Mouse (Mus musculus) hindbrain, embryonic 10.5 days (tissue): ENCODE results near the gene Plet1. TPM values are rescaled to one million over a fixed set of nuclear protein-coding genes. Genes with fewer than 3 reads are reported as not detected.

Experiments used
- DNase-seq: peaks from one replicate; pipeline ENCODE4 v3.0.0-alpha.2; 2017; ENCODE audit warnings: low spot score
- H3K27ac ChIP-seq: fragments of 300-500 bp; sonication (generic); 2 replicates; pipeline ENCODE4 v1.5.1; 2016; ENCODE audit warnings: mild to moderate bottlenecking, moderate library complexity
- H3K27me3 ChIP-seq: fragments of 300-500 bp; sonication (generic); 2 replicates; pipeline ENCODE4 v1.6.1; 2016; ENCODE audit warnings: mild to moderate bottlenecking; ENCODE audit not compliant: poor library complexity, insufficient read depth, severe bottlenecking
- H3K36me3 ChIP-seq: fragments of 300-500 bp; sonication (generic); 2 replicates; pipeline ENCODE4 v1.6.1; 2016; ENCODE audit warnings: mild to moderate bottlenecking, moderate library complexity
- H3K4me1 ChIP-seq: fragments of 300-500 bp; sonication (generic); replicated peaks from 2 replicates; pipeline ENCODE4 v1.6.1; 2016; ENCODE audit warnings: mild to moderate bottlenecking
- H3K4me3 ChIP-seq: fragments of 300-500 bp; sonication (generic); 2 replicates; pipeline ENCODE4 v1.5.1; 2016; ENCODE audit warnings: mild to moderate bottlenecking, moderate library complexity
- H3K9me3 ChIP-seq: fragments of 300-500 bp; sonication (generic); 2 replicates; pipeline ENCODE4 v1.6.1; 2016; ENCODE audit warnings: mild to moderate bottlenecking, moderate library complexity
- WGBS: fragments of 180-500 bp; shearing (Covaris S2); methylation state at CpG from one replicate; pipeline ENCODE4 v1.1.7; 2016; 5-methylcytosine and 5-hydroxymethylcytosine counted together
- polyA plus RNA-seq: library from polyadenylated mRNA; unstranded; fragments of >200 nt; fragmentation: Nextera tagmentation; extraction: Ambion mirVana; gene quantifications from 2 replicates; pipeline ENCODE4 v1.2.1, GENCODE M21; 2016

Gene Plet1
- polyA plus RNA-seq, 1 experiment from 2014 or later = 1.2 TPM

- Histone ChIP-seq H3K4me1 (peaks cover 26% of the 10 kb centered on the region), H3K27ac (no peak overlapping the region), H3K27me3 (no peaks in the 10 kb centered on the region), H3K4me3 (no peak overlapping the region), H3K36me3 (no peaks in the 10 kb centered on the region), H3K9me3 (no peaks in the 10 kb centered on the region)
- DNase-seq = no peak
- WGBS = 87% methylated on average over 2 of the region's 2 CpGs
These were observed 3.2 kb downstream of the Plet1 start for GRCm38 (mm10) chr9:50497536-50497935.

DNA sequence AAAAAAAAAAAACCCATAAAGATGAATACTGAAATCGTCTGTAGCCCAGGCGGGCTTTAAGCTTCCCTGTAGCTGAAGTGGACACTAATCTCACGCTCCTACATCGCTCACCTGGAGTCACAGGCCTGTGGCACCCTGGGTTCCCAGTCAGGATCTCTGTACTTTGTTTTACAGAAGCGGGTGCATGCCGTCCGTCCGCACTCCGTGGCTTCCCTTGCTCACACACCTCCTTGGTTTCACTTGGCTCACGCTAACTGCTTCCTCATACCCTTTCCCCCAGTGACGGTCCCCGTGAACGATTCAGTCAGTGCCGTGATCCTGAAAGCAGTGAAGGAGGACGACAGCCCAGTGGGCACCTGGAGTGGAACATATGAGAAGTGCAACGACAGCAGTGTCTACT, 4.5 kb downstream of the Plet1 start:
- DNase-seq = no peak
- no peaks in the 10 kb centered on the region for H3K36me3 ChIP-seq
- H3K27ac ChIP-seq = no peak overlapping the region
- no peak overlapping the region for H3K4me3 ChIP-seq
- 88% methylated on average over 16 of the region's 16 CpGs for WGBS
- H3K4me1 ChIP-seq = peaks cover 26% of the 10 kb centered on the region
- no peaks in the 10 kb centered on the region for H3K9me3 ChIP-seq
- no peaks in the 10 kb centered on the region for H3K27me3 ChIP-seq

DNA sequence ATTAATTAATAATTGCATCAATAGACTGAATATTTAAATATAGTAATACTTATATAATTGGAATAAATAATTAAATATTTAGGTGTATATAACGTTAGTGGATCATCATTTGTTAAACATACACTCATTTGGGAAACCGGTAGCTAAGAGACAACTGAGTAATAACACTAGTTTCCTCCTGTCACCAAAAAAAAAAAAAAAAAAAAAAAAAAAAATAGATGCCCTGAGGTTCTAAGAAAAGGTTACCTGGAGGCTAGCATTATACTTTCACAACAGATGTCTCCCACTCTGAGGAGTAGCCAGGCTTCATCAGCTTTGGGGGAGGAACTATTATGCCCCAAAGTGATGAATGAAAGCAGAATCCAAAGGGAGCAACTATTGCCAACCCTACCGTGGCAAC, 5.5 kb downstream of the Plet1 start:
- no peak overlapping the region for H3K27ac ChIP-seq
- WGBS = 86% methylated on average over 3 of the region's 3 CpGs
- DNase-seq = no peak
- H3K9me3 ChIP-seq = no peaks in the 10 kb centered on the region
- H3K36me3 ChIP-seq = no peaks in the 10 kb centered on the region
- no peak overlapping the region for H3K4me3 ChIP-seq
- H3K4me1 ChIP-seq = peaks cover 23% of the 10 kb centered on the region
- no peaks in the 10 kb centered on the region for H3K27me3 ChIP-seq

GRCm38 (mm10) chr9:50500467-50500973, 6.2 kb downstream of the Plet1 start:
- 78% methylated on average over 15 of the region's 15 CpGs for WGBS
- DNase-seq = no peak
- Histone ChIP-seq H3K36me3 (no peaks in the 10 kb centered on the region), H3K27ac (peak overlapping the region; percentile 74; the same call in 1 of the 2 replicates), H3K4me3 (peak overlapping the region; percentile 43), H3K4me1 (peaks cover 22% of the 10 kb centered on the region), H3K9me3 (no peaks in the 10 kb centered on the region), H3K27me3 (no peaks in the 10 kb centered on the region)

GRCm38 (mm10) chr9:50500974-50501501, 6.7 kb downstream of the Plet1 start:
- peak; percentile 53 for DNase-seq
- no peaks in the 10 kb centered on the region for H3K9me3 ChIP-seq
- H3K36me3 ChIP-seq = no peaks in the 10 kb centered on the region
- H3K4me3 ChIP-seq = peak overlapping the region; percentile 43
- H3K27ac ChIP-seq = peak overlapping the region; percentile 74
- 29% methylated on average over 14 of the region's 14 CpGs for WGBS
- no peaks in the 10 kb centered on the region for H3K27me3 ChIP-seq
- H3K4me1 ChIP-seq = peaks cover 22% of the 10 kb centered on the region

DNA sequence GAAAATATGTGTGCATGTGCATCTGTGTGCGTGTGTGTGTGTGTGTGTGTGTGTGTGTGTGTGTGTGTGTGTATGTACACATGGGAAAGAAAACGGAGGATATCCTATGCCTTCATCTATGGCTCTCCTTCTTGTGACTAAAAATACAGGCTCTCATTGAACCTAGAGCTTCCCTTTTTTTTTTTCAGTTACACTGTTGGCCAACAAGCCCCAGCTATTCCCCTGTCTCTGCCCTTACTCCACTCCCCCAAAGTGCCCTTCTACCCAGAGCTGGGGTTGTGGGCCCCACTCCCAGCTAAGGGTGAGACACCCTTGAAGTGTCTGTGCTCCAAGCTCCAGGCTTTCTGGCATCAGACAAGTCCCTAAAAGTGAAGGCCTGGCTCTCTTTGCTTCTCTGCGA, 8.6 kb downstream of the Plet1 start:
- DNase-seq = no peak
- Histone ChIP-seq H3K27me3 (no peaks in the 10 kb centered on the region), H3K4me3 (no peak overlapping the region), H3K4me1 (peaks cover 11% of the 10 kb centered on the region), H3K27ac (no peak overlapping the region), H3K36me3 (no peaks in the 10 kb centered on the region), H3K9me3 (no peaks in the 10 kb centered on the region)
- 80% methylated on average over 3 of the region's 3 CpGs for WGBS

- H3K4me3 ChIP-seq = no peak overlapping the region
- H3K36me3 ChIP-seq = no peaks in the 10 kb centered on the region
- 72% methylated on average over 6 of the region's 6 CpGs for WGBS
- H3K4me1 ChIP-seq = peaks cover 10% of the 10 kb centered on the region
- H3K9me3 ChIP-seq = no peaks in the 10 kb centered on the region
- H3K27ac ChIP-seq = no peak overlapping the region
- no peak for DNase-seq
- H3K27me3 ChIP-seq = no peaks in the 10 kb centered on the region
These were observed 11.1 kb downstream of the Plet1 start for GRCm38 (mm10) chr9:50505405-50505804.

DNA sequence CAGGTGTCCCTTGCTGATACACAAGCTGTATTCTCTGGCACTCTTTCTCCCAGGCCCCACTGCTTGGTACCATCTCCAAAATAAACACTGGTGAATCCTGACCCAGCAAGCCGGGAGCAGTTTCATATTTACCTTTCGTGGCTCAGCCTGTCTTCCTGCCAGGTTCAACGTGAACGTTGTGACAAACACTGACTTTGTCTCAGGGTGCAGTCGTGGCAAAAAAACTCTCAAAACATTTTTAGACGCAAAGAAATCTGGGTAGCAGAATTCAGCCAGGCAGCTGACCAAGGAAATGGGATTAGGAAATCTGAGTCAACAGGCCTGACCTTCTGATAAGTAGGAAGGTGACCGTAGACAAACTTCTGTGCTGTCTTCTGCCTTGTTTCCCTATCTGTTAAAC, 13.2 kb downstream of the Plet1 start:
- H3K27me3 ChIP-seq = no peaks in the 10 kb centered on the region
- DNase-seq = no peak
- peaks cover 6% of the 10 kb centered on the region; the same call in 1 of the 2 replicates for H3K4me1 ChIP-seq
- no peaks in the 10 kb centered on the region for H3K36me3 ChIP-seq
- 84% methylated on average over 7 of the region's 7 CpGs for WGBS
- H3K9me3 ChIP-seq = no peaks in the 10 kb centered on the region
- H3K27ac ChIP-seq = no peak overlapping the region
- H3K4me3 ChIP-seq = no peak overlapping the region

DNA sequence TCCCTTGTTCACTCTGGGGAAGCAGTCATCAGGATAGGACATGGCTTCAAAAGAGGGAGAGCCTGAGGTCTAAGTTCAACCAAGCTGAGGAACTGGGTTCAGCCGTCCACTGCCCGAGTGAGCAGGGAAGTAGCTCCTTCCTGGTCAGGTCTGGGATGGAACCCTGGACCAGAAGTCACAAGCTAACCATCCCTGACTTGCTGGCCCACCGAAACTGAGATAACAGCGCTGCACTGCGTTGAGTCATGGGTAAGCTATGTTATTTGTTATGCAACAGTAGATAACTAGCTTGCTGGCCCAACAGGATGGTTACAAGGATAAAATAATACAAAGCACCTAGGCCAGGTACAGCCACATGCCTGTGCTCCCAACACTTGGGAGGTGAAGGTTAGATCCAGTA, 21.1 kb downstream of the Plet1 start:
- H3K36me3 ChIP-seq = no peaks in the 10 kb centered on the region
- no peaks in the 10 kb centered on the region for H3K9me3 ChIP-seq
- H3K27me3 ChIP-seq = no peaks in the 10 kb centered on the region
- no peak for DNase-seq
- 84% methylated on average over 5 of the region's 5 CpGs for WGBS
- no peak overlapping the region for H3K27ac ChIP-seq
- H3K4me1 ChIP-seq = no peaks in the 10 kb centered on the region
- no peak overlapping the region for H3K4me3 ChIP-seq

DNA sequence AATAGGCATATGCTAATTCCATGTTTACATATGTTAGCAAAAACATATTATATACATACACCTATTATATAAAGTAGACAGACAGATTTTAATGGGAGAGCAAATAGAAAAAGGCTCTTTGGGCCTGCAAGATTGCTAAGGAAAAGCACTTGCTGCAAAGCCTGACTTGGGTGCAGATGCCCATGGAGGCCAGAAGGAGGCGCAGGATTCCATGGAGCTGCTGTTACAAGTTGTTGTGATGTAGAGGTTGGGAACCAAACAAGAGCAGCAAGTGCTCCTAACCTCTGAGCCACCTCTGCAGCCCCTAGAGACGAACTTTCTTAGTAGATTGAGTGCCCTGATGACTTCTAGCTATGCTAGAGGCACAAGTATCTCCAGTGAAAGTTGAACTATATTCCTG, 24.5 kb downstream of the Plet1 start:
- WGBS = 11% methylated on average over 2 of the region's 2 CpGs
- peak; percentile 35 for DNase-seq
- H3K27ac ChIP-seq = no peak overlapping the region
- H3K4me3 ChIP-seq = no peak overlapping the region
- H3K27me3 ChIP-seq = no peaks in the 10 kb centered on the region
- no peaks in the 10 kb centered on the region for H3K4me1 ChIP-seq
- peaks cover 4% of the 10 kb centered on the region; the same call in 1 of the 2 replicates for H3K36me3 ChIP-seq
- H3K9me3 ChIP-seq = no peaks in the 10 kb centered on the region

DNA sequence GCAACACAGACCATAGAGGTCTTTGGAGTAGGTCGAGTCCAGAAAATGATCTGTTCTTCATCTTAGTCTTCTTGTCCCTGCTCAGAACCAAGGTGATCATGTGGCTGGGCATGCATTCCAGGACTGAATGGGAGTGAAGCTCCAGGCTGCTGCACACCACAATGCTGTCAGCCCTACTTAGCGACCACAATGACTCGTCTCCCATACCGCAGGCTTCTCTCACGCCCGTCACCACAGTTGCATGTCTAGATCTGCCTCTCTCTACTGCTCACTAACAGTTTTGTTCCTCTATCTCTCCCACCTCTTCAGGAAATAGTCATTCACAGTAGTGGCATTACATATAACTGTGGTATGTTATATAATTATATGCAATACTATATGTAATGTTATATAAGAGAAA, 26.4 kb downstream of the Plet1 start:
- Histone ChIP-seq H3K4me3 (no peak overlapping the region), H3K27me3 (no peaks in the 10 kb centered on the region), H3K4me1 (no peaks in the 10 kb centered on the region), H3K36me3 (peaks cover 16% of the 10 kb centered on the region), H3K27ac (no peak overlapping the region), H3K9me3 (no peaks in the 10 kb centered on the region)
- no peak for DNase-seq
- 89% methylated on average over 6 of the region's 6 CpGs for WGBS

DNA sequence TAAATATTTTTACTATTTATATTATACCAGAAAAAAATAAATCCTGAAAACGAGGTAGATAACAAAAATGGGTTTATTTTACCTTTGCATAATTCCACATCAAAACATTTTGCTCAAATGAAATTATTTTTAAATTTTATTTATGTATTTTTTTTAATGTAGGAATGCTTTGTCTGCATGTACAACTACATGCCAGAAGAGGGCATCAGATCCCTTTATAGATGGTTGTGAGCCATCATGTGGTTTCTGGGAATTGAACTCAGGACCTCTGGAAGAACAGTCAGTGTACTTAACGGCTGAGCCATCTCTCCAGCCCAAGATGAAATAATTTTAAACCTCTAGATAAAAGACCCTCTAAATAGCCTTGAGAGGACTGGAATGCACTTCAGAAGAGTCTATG, 27.2 kb downstream of the Plet1 start:
- Histone ChIP-seq H3K27ac (no peak overlapping the region), H3K4me3 (no peak overlapping the region), H3K9me3 (no peaks in the 10 kb centered on the region), H3K36me3 (peaks cover 16% of the 10 kb centered on the region), H3K4me1 (no peaks in the 10 kb centered on the region), H3K27me3 (no peaks in the 10 kb centered on the region)
- 60% methylated on average over 2 of the region's 2 CpGs for WGBS
- DNase-seq = no peak

- no peak overlapping the region for H3K27ac ChIP-seq
- H3K36me3 ChIP-seq = peaks cover 16% of the 10 kb centered on the region
- WGBS = 90% methylated on average over 5 of the region's 5 CpGs
- no peaks in the 10 kb centered on the region for H3K27me3 ChIP-seq
- no peak overlapping the region for H3K4me3 ChIP-seq
- DNase-seq = no peak
- peaks cover 10% of the 10 kb centered on the region for H3K4me1 ChIP-seq
- H3K9me3 ChIP-seq = no peaks in the 10 kb centered on the region
These were observed 28.2 kb downstream of the Plet1 start for GRCm38 (mm10) chr9:50522574-50522973.

- H3K27me3 ChIP-seq = no peaks in the 10 kb centered on the region
- peaks cover 17% of the 10 kb centered on the region for H3K4me1 ChIP-seq
- H3K36me3 ChIP-seq = peaks cover 16% of the 10 kb centered on the region
- H3K27ac ChIP-seq = no peak overlapping the region
- WGBS = 87% methylated on average over 5 of the region's 5 CpGs
- no peak for DNase-seq
- no peaks in the 10 kb centered on the region for H3K9me3 ChIP-seq
- H3K4me3 ChIP-seq = no peak overlapping the region
These were observed 30.6 kb downstream of the Plet1 start for GRCm38 (mm10) chr9:50524936-50525335.
